Mouse (Mus musculus): Measurements from ENCODE around the gene Tesmin.
A peak's percentile ranks its signal among the peaks of the same experiment; 100 is the strongest.

Gene Tesmin

DNA sequence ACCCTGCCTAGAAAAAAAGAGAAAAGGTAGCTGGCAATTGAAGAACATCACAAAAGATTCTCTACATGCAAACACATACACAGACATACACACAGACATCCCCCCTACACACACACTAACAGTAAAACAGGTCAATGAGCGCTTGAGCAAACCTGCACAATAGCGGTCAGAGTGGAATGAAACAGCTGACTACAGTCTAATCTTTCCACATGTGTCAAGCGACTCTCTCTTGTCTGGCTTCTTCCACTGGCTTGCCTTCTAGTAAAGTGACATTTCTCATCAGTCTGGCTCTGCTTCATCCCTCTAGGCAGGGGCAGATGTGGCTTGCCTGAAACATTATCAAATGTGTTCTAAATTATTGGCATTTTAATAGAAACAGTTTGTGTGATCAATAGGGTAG, 5.6 kb downstream of the Tesmin start:
- no peak for DNase-seq

DNA sequence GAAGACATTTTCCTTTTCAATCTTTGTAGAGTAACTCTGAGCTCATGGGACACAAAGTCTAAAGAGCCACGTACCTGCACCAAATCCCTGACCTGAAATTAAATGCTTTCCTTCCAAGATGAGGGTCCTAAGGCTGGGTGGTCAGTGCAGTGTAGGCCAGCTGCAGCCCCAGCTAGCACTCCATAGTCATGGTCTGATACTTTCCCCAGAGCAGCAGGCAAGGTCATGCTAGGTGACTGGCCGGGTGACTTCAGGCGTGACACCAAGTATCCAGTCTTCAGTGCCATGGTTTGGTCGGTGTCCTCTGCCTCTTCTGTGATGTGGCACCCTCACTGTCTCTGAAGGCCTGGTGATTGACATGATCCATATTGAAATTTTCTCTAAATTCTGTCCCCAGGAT, 11.4 kb downstream of the Tesmin start:
- DNase-seq = no peak

DNA sequence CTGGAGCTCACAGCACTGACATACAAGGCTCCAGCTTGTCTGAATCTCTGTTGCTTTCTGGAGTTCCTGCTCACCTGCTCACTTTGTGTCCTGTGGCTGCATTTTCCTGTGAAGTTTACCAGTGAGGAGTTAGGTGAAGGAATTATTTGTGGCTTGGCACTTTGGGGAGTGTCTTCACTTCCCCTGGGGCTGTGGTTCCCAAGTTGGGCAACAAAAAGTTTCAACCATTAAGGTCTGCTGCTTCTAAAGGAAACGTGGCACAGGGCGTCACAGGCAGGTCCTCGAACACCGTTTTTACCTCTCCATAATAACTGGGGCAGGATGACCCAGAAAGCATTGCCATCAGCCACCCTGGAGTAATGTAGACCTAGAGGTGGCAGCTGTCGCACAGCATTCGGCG, 12.8 kb downstream of the Tesmin start:
- DNase-seq = no peak

DNA sequence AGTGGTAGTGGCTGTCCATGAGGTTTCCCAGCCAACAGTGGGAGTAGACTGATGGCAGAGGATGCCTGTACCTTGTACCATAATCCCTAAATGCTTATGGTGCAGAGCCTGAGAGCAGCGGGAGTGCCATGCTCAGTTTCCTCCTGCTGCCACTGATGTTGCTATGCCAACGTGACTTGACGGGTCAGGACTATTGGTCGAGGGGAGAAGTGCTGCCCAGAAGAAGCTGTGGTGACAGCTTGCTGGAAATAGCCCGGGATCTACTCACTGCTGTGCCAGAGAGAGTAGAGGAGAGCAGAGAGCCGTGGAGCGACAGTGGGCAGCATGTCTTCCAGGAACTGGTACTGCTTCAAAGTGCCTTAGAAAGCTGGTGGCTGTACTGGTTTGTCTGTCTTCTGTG, 13.3 kb downstream of the Tesmin start:
- DNase-seq = no peak

DNA sequence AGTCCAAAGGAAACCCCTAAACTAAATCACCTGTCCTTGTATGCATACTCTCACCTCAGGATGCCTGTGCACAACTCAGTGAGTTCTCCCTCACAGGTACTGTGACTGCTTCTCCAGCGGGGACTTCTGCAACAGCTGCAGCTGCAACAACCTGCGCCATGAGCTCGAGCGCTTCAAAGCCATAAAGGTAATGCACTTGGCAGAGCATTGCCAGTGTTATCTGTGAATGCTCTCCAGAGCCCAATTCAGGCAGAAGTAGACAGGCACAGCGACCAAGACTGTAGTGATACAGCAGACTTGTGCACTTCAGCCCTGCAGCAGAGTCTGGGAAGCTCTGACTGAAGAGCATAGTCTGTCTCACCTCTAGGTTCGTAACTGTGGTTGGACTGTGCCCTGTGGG, 13.7 kb downstream of the Tesmin start:
- DNase-seq = no peak

DNA sequence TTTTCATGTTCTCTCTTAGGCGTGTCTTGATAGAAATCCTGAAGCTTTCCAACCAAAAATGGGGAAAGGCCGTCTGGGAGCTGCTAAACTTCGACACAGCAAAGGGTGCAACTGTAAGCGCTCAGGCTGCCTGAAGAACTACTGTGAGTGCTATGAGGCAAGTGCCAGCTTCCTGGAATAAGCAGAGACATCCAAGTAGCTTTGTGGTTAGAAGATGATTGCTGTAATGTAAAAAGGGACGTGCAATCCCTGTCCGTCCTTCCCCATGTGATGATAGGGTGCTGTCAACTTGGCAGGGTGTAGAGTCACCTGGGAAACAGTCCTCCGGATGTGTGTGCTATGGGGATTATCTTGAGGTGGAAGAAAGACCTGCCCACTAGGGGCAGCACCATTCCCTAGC, 15.4 kb downstream of the Tesmin start:
- no peak for DNase-seq

DNA sequence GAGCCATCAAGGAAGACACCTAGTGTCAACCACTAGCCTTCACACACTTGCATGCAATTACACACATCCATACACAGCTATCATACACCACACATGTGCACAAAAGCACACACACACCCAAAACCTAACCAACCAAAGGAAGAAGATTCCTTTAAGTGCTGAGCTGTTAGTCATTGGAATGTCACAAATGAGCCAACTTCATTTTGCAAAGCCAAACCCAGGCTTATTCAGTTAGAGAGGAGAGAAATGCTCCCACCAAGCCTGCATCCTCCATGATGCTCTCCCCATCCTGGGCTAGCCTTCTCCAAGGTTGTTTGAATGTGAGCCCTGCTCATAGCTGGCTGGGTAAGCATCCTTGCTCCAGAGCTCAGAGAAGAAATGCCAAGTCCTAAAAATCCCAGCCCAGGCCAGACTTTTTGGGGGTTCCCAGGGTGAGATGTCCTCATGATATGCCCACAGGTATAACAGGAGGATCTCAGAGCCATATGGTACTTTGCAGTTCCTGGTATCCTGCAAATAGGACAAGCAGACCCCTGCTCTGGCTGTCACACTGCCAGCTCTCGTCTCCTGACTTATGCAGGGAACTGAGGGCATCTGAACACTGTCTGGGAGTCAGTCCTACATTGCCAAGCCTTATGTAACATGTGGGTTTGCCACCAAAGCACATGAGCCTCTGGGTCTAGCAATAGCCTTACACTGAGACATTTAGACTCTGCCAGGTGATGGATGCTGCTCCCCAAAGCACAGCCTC, 17.0 kb downstream of the Tesmin start:
- DNase-seq = no peak

DNA sequence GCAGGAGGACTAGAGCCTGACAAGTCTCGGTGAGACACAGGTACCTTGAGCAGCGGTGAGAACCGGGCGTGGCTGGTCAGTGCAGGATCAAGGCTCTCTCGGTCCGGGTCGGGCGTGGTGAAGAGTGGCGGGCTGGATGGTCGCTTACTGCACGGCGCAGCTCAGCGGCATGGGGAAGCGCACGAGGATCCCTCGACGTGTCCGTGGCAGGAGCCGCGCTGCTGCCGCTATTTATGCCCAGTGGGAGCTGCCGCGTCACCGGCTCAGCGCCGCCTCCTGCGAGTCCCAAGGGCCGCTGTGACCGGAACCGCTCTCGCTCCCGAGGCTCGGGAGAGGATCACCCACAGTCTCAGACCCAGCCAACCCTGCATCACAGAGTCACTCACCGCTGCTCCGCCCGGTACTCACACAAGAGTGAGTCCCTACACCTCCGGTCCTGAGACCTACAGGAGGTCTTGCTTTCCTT, 25.6 kb downstream of the Tesmin start, which contains the start of gene Gal:
Gal (minus strand) TSS at position 277 of the 466 bp plus-strand sequence.
- no peak for DNase-seq

DNA sequence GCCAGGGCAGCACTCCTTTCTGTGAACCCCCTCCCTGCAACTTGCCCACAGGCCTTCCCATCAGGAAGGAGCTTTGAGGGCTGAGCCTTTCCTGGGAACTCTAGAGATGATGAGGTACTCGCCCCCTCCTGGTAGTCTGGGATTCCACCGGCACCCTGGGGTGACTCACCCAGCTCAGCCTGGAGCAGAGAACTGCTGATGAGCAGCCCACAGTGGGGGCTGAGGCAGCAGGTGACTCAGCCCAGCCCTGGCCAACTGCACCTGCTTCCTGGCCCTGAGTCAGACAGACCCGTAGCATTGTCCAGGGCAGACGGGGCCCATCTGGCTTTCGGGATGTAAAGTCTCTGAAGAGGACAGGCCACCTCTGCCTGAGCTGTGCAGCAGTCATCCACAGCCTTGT, 30.6 kb downstream of the Tesmin start:
- no peak for DNase-seq

DNA sequence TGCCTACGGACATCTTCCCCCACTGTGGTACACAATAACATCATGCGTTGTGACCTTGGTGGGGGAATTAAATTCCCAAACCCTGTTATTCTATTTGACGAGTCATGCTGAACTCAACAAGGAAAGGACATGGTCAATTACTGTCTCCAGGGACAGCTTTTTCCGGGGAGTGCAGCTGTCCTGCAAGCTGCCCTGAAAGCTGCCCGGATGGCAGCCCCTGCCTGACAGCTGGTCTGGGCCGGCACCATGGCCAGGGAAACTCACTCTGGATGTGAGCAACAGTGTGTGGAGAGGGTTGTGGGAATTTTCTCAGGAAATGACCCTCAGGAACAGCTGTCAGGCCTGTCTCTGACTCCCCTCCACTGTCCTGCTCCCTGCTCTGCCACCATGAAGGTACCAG, 33.8 kb downstream of the Tesmin start:
- DNase-seq = no peak

DNA sequence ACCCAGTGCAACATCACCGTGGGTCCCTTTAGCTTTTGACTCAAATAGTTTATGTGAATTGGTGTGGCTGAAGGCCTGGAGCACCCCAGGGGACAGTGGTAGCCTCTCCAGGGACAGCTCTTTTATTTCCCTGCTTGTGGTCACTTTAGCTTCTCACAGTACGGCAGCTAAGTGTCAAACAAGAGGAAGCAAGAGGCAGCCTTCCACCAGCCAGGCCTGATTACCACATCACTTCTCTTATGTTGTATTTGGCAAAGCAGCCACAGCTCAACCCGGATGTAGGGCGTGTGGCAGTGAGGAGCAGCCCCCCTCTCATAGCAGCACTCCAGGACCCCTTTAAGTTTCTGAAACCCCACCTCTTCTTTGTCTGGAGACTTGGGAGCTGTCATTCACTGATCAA, 34.3 kb downstream of the Tesmin start:
- DNase-seq = peak; percentile 22 to 30

DNA sequence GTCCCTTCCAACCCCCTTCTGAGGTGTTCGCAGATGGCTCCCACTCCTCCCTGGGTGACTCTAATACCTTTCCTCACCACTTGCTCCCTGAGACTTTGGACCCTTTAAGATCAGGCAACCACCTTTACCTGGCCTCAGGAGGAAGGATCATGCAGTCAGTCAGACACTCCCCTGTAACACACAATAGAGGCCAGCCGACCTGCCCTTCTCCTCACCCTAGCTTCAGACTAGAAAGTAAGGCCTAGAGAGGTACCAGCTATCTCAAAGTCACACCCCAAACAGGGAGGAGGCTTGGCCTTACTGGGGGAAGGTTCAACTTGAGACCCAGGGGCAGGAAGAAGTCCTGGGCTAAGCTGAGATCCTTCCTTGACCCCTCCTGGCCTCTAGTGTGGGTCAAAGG, 35.6 kb downstream of the Tesmin start:
- DNase-seq = no peak

DNA sequence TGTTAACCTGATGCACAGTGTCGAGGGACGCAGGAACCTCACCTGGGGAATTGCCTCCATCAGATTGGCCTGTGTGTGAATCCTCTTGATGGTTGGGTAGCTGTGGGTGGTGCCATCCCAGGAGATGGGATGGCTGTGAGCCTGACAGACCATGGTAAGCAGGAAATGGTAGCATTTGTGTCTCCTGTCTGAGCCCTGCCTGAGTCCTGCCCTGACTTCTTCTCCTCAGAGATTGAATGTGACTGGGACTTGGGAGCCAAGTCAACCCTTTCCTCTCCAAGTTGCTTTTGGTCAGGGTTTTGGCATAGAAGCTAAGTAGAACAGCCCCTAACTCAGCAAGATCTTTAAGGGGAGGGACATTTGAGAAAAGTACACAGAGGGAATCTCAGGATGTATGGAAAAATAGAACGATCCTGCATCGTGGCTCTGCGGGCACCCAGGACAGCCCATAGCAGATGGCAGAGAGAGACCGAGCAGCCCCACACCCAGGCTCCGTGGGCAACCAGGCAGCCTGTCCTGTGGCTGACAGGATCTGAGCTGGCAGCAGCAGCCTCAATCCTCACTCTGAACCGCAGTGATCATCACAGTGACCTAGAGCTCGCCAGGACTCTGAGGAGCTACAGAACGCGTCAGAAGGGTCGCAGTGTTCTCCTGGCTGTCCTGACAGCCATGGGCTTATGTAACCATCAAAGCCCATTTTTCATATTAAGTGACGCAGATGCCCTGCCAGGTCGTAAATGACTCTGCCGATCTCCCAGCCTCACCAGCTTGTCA, 39.6 kb downstream of the Tesmin start:
- no peak for DNase-seq

DNA sequence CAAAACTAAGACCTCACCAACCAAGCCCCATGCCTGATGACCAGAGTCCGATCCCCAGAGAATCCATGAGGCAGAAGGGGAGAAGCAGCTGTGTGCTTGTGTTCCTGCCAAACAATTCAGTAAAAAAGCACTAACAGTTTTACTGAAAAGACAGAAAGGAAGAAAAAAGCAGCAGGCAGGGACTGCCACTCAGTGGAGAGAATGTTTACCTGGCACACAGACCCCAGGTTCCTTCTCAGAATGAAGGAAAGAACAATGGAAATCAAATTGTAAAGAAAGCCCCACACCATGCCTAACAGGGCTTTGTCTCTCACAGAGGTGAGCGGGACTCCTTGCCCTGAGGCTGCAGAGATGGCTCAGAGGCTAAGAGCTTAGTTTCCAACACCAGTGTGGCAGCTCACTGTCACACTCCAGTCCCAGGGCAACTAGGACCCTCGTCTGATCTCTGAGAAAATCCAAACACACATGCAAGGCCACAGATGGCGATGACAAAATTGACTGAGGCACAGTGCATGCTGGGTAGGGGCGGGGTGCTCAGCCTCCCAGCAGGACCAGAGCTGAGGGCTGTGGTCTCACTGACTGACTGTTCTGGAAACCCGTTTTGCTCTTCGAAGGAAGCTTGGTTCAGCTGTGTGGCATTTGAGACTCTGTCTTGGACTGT, 40.6 kb downstream of the Tesmin start:
- no peak for DNase-seq

DNA sequence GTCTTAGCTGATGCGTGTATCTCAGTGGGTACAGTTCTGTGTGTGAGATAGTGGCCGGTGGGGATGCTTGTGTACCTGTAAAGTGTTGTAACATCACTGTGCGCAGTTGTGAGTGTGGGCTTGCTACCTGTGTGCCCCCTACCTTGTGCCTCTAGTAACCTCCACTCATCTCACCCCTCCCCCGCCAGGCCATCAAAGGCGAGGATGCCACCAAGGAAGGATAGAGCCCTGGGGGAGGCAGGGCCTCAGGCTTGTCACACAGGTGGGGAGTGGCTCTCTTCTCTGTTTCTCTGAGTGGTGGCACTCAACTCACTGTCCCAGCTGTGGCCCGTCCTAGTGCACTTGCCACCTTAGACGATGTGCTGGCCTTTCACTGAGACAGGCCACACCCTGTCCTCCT, 42.4 kb downstream of the Tesmin start:
- DNase-seq = no peak

DNA sequence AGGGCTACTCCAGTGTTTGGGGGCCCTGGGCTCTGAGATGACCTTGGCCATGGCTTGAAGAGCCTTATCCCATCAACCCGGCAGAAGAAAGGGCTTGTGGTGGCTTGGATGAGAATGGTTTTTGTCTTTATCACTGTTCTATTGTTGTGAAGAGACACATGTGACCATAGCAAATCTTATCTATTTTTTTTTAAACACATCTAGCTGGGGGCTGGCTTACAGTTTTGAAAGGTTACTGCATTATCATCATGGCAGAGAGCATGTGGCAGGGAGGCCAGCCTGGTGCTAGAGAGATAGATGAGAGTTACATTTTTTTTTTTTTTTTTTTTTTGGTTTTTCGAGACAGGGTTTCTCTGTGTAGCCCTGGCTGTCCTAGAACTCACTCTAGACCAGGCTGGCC, 43.3 kb downstream of the Tesmin start:
- DNase-seq = no peak

DNA sequence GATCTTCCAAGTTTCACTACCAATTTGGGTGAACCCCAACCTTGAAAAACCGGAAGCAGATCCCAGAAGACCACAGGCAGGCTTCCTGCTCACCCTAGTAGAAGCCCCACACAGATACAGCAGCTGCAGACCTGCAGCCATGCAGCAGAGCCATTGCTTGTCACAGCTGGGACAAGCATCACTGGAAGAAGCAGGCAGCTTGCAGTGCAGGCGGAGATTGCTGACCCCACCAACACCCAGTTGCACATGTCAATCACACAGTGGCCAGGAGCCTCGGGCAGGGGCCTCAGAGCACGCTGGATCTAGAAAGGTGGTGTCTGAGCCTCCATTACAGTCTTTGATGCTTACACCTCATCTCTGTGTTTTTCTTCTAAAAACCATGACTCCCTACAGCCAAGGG, 45.5 kb downstream of the Tesmin start:
- no peak for DNase-seq

DNA sequence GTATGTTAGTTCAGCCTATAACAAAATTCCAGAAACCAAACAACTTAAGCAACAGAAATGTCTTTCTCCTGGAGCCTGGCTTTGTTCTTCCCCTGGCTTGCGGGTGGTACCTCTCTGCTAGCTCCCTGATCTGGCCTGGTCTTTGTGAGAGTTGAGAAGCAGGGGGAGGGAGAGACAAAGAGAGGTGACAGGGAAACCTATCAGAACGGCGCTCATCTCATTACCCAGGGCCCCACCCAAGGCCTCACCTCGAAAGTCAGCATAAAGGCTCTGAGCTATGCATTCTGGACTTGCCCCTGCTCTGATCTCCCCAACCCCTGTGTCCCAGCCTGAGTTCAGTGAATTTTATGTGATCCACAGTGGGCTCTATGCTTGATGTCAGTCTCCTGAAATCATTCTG, 46.0 kb downstream of the Tesmin start:
- no peak for DNase-seq

DNA sequence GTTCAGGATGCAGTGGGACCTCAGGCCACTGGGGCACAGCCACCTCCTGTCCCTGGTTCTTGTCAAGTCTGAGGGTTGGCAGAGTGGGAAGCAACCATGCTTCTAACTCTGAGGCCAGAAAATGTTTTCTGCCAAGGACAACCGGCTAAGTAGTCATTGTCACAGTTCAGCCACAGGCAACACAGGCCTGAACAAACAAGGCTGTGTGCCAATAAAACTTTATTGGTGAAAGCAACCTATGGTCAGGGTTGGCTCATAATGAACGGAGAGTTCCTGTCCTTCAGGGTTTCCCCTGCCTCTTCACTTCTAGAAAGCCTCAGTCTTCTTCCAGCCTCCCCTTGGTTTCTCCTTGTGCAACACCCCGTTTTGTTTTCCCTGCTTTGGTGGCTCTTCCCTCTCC, 47.2 kb downstream of the Tesmin start:
- DNase-seq = no peak

DNA sequence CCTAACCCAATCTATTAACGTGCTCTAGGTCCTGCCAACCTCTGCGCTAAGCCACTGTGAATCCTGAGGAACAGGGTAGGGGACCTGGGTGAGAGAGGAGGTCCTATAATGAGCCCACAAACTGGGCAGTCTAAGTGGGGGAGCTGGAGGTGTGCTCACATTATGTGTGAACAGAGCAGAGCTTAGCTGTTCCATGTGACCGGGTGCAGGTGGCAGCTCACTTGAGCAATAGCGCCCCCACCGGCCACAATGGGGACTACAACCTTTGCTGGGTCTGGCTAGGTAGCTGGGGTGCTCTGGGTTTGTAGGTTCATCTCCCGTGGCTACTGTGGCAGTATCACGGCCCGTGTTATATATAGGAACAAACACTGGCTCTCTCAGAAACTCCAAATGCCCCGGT, 48.2 kb downstream of the Tesmin start:
- peak; percentile 17 to 26 for DNase-seq

DNA sequence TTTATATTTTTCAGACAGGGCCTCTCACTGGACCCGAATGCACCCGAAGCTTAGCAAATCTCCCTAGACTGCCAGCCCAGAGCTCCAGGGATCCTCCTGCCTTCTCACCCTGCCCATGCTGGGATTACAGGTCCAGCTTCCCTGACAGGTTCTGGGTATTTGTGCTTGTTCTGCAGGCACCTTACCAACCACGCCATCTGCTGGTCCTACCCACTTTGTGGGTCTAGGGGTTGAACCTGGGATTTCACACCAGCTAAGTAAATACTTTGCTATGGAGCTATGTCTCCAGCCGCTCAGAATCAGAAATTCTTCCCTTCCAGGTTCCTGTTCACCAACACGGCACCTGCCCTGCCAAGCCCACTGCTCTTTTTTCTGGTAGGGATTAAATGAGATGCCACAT, 49.3 kb downstream of the Tesmin start:
- no peak for DNase-seq

DNA sequence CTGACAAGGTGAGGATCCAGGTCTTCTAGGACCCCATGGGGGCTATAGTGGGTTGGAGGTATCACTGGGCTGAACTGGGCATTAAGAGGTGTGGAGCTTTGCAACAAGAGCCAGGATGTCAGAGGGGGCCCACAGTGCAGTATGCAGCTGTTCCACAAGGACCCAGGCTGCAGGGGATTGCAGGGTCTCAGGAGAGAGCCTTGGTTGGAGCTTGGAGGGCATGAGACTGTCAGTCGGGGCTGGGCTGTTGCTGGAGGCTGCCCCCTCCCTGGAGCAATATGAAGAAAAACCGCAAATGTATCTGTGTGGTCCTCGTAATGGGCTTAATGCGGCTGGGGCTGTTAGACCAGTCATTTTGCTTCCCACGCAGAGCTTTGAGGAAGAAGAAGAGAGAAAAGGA, 52.0 kb downstream of the Tesmin start:
- no peak for DNase-seq

DNA sequence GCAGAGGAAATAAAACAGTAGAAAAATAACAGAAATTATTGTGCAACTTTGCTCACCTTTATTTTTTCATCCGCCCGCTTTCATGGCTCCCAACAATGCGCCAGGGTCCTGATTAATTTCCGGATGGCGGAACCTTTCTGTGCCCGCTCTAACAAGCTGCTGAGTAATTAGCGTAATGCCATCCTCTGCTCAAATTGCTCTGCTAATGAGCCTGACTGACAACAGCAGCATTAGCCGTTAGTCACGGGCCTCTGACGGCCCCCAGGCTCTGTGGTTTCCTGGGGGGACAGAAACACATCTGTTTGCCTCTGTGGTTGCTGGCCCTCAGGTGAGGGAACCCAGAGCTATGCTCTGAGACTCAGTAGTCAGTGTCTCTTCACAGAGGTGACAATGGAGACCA, 52.4 kb downstream of the Tesmin start:
- no peak for DNase-seq

DNA sequence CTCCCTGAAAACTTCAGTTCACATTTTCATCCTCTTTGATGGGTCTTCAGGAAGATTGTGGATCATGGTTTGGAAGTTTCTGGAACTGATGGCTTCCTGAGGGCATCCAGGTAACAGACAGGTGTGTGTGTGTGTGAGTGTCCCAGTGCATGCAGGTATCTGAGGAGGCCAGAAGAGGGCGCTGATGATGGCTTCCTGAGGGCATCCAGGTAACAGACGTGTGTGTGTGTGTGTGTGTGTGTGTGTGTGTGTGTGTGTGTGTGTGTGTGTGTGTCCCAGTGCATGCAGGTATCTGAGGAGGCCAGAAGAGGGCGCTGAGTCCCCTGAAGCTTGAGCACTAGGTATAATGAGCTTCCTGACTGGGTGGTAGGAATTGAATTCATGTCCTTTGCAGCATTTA, 58.7 kb downstream of the Tesmin start:
- DNase-seq = no peak
